Mouse (Mus musculus) lung, postnatal 0 days (tissue): ENCODE data around the gene Sike1.

Source experiments
- CTCF ChIP-seq: IDR thresholded peaks from 2 replicates; pipeline ENCODE4 v1.5.1; 2016; ENCODE audit warnings: antibody characterized with exemption, mild to moderate bottlenecking
- EP300 ChIP-seq: IDR thresholded peaks from 2 replicates; pipeline ENCODE4 v1.6.1; 2016; ENCODE audit warnings: antibody characterized with exemption, mild to moderate bottlenecking, control low read depth

GRCm38 (mm10) chr3:102992936-102993335 is 2.6 kb upstream of the Sike1 start:
- TF ChIP-seq CTCF (no peak), EP300 (peak; percentile 24; the same call in 1 of the 2 replicates)
